Mouse (Mus musculus) MEL (cell line): ENCODE measurements around the gene Ptpn14.

ENCODE experiments used
- CHD1 ChIP-seq: IDR thresholded peaks from 2 replicates; pipeline ENCODE4 v1.6.1; 2012; ENCODE audit warnings: low read depth, mild to moderate bottlenecking, inconsistent platforms, low read length, improper control_type of control experiment
- CTCF ChIP-seq, 3 experiments: IDR thresholded peaks in 2 of 3; conservative IDR thresholded peaks in 1 of 3; 2 replicates each; pipeline ENCODE4 v1.5.1; 2011 to 2012; ENCODE audit warnings: low read length in 3 of 3, low read depth in 2 of 3, mild to moderate bottlenecking in 2 of 3, improper control_type of control experiment in 1 of 3, inconsistent platforms in 1 of 3, mixed read lengths in 1 of 3, moderate library complexity in 1 of 3; ENCODE audit not compliant: control insufficient read depth in 1 of 3, insufficient read depth in 1 of 3, poor library complexity in 1 of 3, severe bottlenecking in 1 of 3
- EP300 ChIP-seq, 2 experiments: IDR thresholded peaks; 2 replicates each; pipeline ENCODE4 v1.6.1; 2011; ENCODE audit warnings: improper control_type of control experiment in 2 of 2, low read length in 2 of 2, low read depth in 1 of 2, mild to moderate bottlenecking in 1 of 2
- GABPA ChIP-seq: IDR thresholded peaks from 2 replicates; pipeline ENCODE4 v1.6.1; 2012; ENCODE audit warnings: low read depth, mild to moderate bottlenecking, inconsistent platforms, low read length, improper control_type of control experiment, moderate library complexity
- GATA1 ChIP-seq: IDR thresholded peaks from 2 replicates; pipeline ENCODE4 v1.6.1; 2011; ENCODE audit warnings: low read depth, low read length, improper control_type of control experiment
- HCFC1 ChIP-seq: IDR thresholded peaks from 2 replicates; pipeline ENCODE4 v1.6.1; 2012; ENCODE audit warnings: low read depth, mild to moderate bottlenecking, inconsistent platforms, low read length, improper control_type of control experiment, moderate library complexity
- MAFK ChIP-seq: IDR thresholded peaks from 2 replicates; pipeline ENCODE4 v1.6.1; 2011; ENCODE audit warnings: low read depth, mild to moderate bottlenecking, low read length, improper control_type of control experiment, borderline replicate concordance
- MAX ChIP-seq: IDR thresholded peaks from 2 replicates; pipeline ENCODE4 v1.6.1; 2011; ENCODE audit warnings: low read length, improper control_type of control experiment
- POLR2A ChIP-seq, 2 experiments: IDR thresholded peaks; 2 replicates each; pipeline ENCODE4 v1.6.1; 2011 to 2012; ENCODE audit warnings: low read length in 2 of 2, mild to moderate bottlenecking in 2 of 2, control low read depth in 1 of 2, improper control_type of control experiment in 1 of 2, low read depth in 1 of 2, moderate library complexity in 1 of 2; ENCODE audit not compliant: control insufficient read depth in 1 of 2, insufficient read depth in 1 of 2, poor library complexity in 1 of 2
- POLR2AphosphoS2 ChIP-seq: IDR thresholded peaks from 2 replicates; pipeline ENCODE4 v1.6.1; 2011; ENCODE audit warnings: low read length, improper control_type of control experiment
- TAL1 ChIP-seq: IDR thresholded peaks from 2 replicates; pipeline ENCODE4 v1.6.1; 2012; ENCODE audit warnings: mild to moderate bottlenecking, inconsistent platforms, low read length, moderate library complexity, mixed read lengths
- UBTF ChIP-seq: IDR thresholded peaks from 2 replicates; pipeline ENCODE4 v1.6.1; 2012; ENCODE audit warnings: low read depth, mild to moderate bottlenecking, inconsistent platforms, low read length, improper control_type of control experiment, moderate library complexity, borderline replicate concordance; ENCODE audit not compliant: insufficient read depth

GRCm38 (mm10) chr1:189852456-189852855, 124.4 kb downstream of the Ptpn14 start:
- TF ChIP-seq POLR2AphosphoS2 = no peak
- TF ChIP-seq GATA1 = no peak
- no peak for TF ChIP-seq MAX
- TF ChIP-seq TAL1 = no peak
- TF ChIP-seq MAFK = no peak
- TF ChIP-seq EP300 (IDR thresholded peaks at IDR 0.05; ENCODE audit: low read depth in 1 of 2, low read length in 2 of 2) = no peak
- no peak for TF ChIP-seq HCFC1
- no peak for TF ChIP-seq UBTF
- TF ChIP-seq CTCF (IDR thresholded peaks at IDR 0.05 in 2 of 3, conservative IDR thresholded peaks at IDR 0.05 in 1 of 3; ENCODE audit: control insufficient read depth in 1 of 3, insufficient read depth in 1 of 3, low read depth in 2 of 3, low read length in 3 of 3, poor library complexity in 1 of 3, severe bottlenecking in 1 of 3) = no peak
- TF ChIP-seq POLR2A (IDR thresholded peaks at IDR 0.05; ENCODE audit: control insufficient read depth in 1 of 2, insufficient read depth in 1 of 2, low read depth in 1 of 2, low read length in 2 of 2, poor library complexity in 1 of 2) = no peak
- TF ChIP-seq CHD1 = no peak
- no peak for TF ChIP-seq GABPA
